9 mouse cellular contexts compared by ENCODE assay signal in the genomic region with DNA sequence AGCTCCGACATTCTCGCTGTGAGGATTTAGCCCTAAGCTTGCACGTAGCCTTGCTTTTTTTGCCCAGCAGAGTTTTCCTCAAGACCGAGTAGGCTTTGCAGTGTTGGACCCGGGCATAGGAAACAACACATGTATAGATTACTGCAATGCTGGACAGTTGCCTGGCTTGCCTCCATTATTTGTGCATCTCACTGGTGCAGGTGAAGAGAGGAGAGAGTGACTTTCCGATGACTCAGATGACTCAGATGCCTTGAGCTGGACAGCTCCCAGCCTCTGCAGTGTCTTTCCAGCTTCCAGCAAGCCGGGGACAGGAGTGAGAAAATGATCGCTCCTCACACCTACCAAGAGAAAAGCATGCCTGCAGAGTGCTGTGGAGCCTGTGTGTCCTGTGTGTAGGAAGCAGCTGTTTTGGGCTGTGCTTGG. TPM values are rescaled to one million over a fixed set of nuclear protein-coding genes. Genes with fewer than 3 reads are reported as not detected.
A peak's percentile ranks its signal among the peaks of the same experiment; 100 is the strongest.
DNase-seq lines count a peak whose midpoint lies in the region; ATAC-seq and TF ChIP-seq lines count a peak whose summit lies in the region.
"Had no signal": no experiment of that assay in that cellular context is flagged by ENCODE, and none has a peak within 500 bp of the region (broad histone marks: within the 10 kb centered on the region; RNA-seq: fewer than 3 reads in every experiment).

No protein-coding gene starts in this region.

- TF ChIP-seq POLR2A in limb, embryonic 14.5 days (IDR thresholded peaks at IDR 0.05; ENCODE audit: borderline replicate concordance, extremely low read depth, insufficient read depth, insufficient read length): no peak

- WGBS in limb, embryonic 11.5 days: 36% methylated on average over 8 of the region's 8 CpGs
- WGBS in limb, embryonic 10.5 days: 31% methylated on average over 8 of the region's 8 CpGs
- 24% methylated on average over 8 of the region's 8 CpGs for WGBS in limb, embryonic 14.5 days
- WGBS in midbrain, postnatal 0 days: 24% methylated on average over 8 of the region's 8 CpGs

- no peaks in the 10 kb centered on the region for H3K36me3 ChIP-seq in limb, embryonic 11.5 days (ENCODE audit: control insufficient read depth, insufficient read depth, low read length)
- no peaks in the 10 kb centered on the region for H3K36me3 ChIP-seq in limb, embryonic 10.5 days
- no peaks in the 10 kb centered on the region for H3K36me3 ChIP-seq in limb, embryonic 14.5 days (ENCODE audit: control insufficient read depth, insufficient read depth, low read length)
- H3K36me3 ChIP-seq in midbrain, postnatal 0 days (ENCODE audit: insufficient read depth, low read length): no peaks in the 10 kb centered on the region

- no peak for ATAC-seq in limb, embryonic 11.5 days (ENCODE audit: insufficient number of reproducible peaks, low FRiP score, low TSS enrichment, low read depth)
- ATAC-seq in limb, embryonic 14.5 days (ENCODE audit: low FRiP score, low read depth): peak; percentile 41; the same call in 1 of the 2 replicates
- ATAC-seq in midbrain, postnatal 0 days (ENCODE audit: low FRiP score): no peak

- H3K9ac ChIP-seq in limb, embryonic 11.5 days (ENCODE audit: low read length): no peak overlapping the region
- no peak overlapping the region for H3K9ac ChIP-seq in limb, embryonic 14.5 days (ENCODE audit: low read depth, low read length, severe bottlenecking)
- no peak overlapping the region for H3K9ac ChIP-seq in midbrain, postnatal 0 days (replicated peaks; ENCODE audit: low read length, poor library complexity, severe bottlenecking)

- H3K27me3 ChIP-seq in limb, embryonic 11.5 days (ENCODE audit: control insufficient read depth, insufficient read depth, low read length): no peaks in the 10 kb centered on the region
- H3K27me3 ChIP-seq in limb, embryonic 10.5 days (ENCODE audit: low read depth, poor library complexity, severe bottlenecking): no peaks in the 10 kb centered on the region
- no peaks in the 10 kb centered on the region for H3K27me3 ChIP-seq in limb, embryonic 14.5 days (ENCODE audit: control insufficient read depth, insufficient read depth, low read length)
- H3K27me3 ChIP-seq in midbrain, postnatal 0 days (ENCODE audit: insufficient read depth, low read length): no peaks in the 10 kb centered on the region

- H3K4me1 ChIP-seq in limb, embryonic 11.5 days (ENCODE audit: control insufficient read depth, insufficient read depth, low read length): 0 out of 2 replicates have a peak, but pooled peaks cover 3% of the 10 kb centered on the region
- H3K4me1 ChIP-seq in limb, embryonic 10.5 days: peaks cover 25% of the 10 kb centered on the region
- H3K4me1 ChIP-seq in limb, embryonic 14.5 days (ENCODE audit: control insufficient read depth, insufficient read depth, low read length): peaks cover 18% of the 10 kb centered on the region
- no peaks in the 10 kb centered on the region for H3K4me1 ChIP-seq in midbrain, postnatal 0 days (ENCODE audit: insufficient read depth, low read length)

- no peak overlapping the region for H3K27ac ChIP-seq in limb, embryonic 11.5 days (replicated peaks; ENCODE audit: low read depth, low read length)
- H3K27ac ChIP-seq in limb, embryonic 10.5 days: no peak overlapping the region
- H3K27ac ChIP-seq in limb, embryonic 14.5 days (replicated peaks; ENCODE audit: low read depth, low read length): no peak overlapping the region
- no peak overlapping the region for H3K27ac ChIP-seq in midbrain, postnatal 0 days (ENCODE audit: low read depth, low read length)

- H3K4me2 ChIP-seq in limb, embryonic 11.5 days (ENCODE audit: low read depth, severe bottlenecking): no peak overlapping the region
- H3K4me2 ChIP-seq in limb, embryonic 14.5 days (replicated peaks; ENCODE audit: low read depth, low read length, severe bottlenecking): no peak overlapping the region
- H3K4me2 ChIP-seq in midbrain, postnatal 0 days (ENCODE audit: low read depth, low read length, poor library complexity, severe bottlenecking): no peak overlapping the region

- H3K9me3 ChIP-seq in limb, embryonic 11.5 days (ENCODE audit: control insufficient read depth, low read length): no peaks in the 10 kb centered on the region
- H3K9me3 ChIP-seq in limb, embryonic 10.5 days (replicated peaks): no peaks in the 10 kb centered on the region
- no peaks in the 10 kb centered on the region for H3K9me3 ChIP-seq in limb, embryonic 14.5 days (ENCODE audit: control insufficient read depth, low read length)
- no peaks in the 10 kb centered on the region for H3K9me3 ChIP-seq in midbrain, postnatal 0 days (ENCODE audit: low read length)
- H3K9me3 ChIP-seq: G1E had no signal

- peak; percentile 66 to 73 for DNase-seq in frontal cortex, adult 2 months (ENCODE audit: extremely low spot score in 1 of 2, low spot score in 1 of 2)
- DNase-seq in frontal cortex, postnatal 14 days (ENCODE audit: low spot score in 2 of 2): no peak
- DNase-seq in limb, embryonic 11.5 days (ENCODE audit: low spot score): peak; percentile 33
- DNase-seq in limb, embryonic 10.5 days (ENCODE audit: low spot score): no peak
- DNase-seq in cerebellum, postnatal 25 days: peak; percentile 70 to 77
- peak; percentile 34 for DNase-seq in limb, embryonic 14.5 days (ENCODE audit: low spot score)
- DNase-seq in midbrain, postnatal 0 days (ENCODE audit: low spot score): no peak
- no peak for DNase-seq in spleen, adult 18-20 months

- no peak for TF ChIP-seq CTCF in midbrain, postnatal 0 days (IDR thresholded peaks at IDR 0.05)

- no peak overlapping the region for H3K4me3 ChIP-seq in limb, embryonic 11.5 days (ENCODE audit: low read depth, low read length)
- H3K4me3 ChIP-seq in limb, embryonic 10.5 days: no peak overlapping the region
- no peak overlapping the region for H3K4me3 ChIP-seq in limb, embryonic 14.5 days (replicated peaks; ENCODE audit: low read length)
- no peak overlapping the region for H3K4me3 ChIP-seq in midbrain, postnatal 0 days (ENCODE audit: low read depth, low read length)

RNA-seq across cellular contexts. Expression of gene Klf9, which starts 21.4 kb away (rescaled TPM):
- 87.8 and 94.2 TPM in 2 replicates for polyA plus RNA-seq in frontal cortex, adult 2 months (2012; rRNA removed)
- polyA plus RNA-seq in limb, embryonic 11.5 days (2014; fragmentation: Nextera tagmentation; extraction: Ambion mirVana): 1.2 and 1.6 TPM in 2 replicates
- 0.74 and 1.3 TPM in 2 replicates for polyA plus RNA-seq in limb, embryonic 10.5 days (2016; fragmentation: Nextera tagmentation; extraction: Ambion mirVana)
- polyA plus RNA-seq in limb, embryonic 14.5 days (2012; rRNA removed): 2.0 and 2.1 TPM in 2 replicates
- polyA plus RNA-seq in limb, embryonic 14.5 days (2014; fragmentation: Nextera tagmentation; extraction: Ambion mirVana): 1.8 and 2.1 TPM in 2 replicates
- 13.8 and 14.7 TPM in 2 replicates for total RNA-seq in midbrain, postnatal 0 days (2014; rRNA removed)
- polyA plus RNA-seq in midbrain, postnatal 0 days (2015; fragmentation: Nextera tagmentation; extraction: Ambion mirVana): 6.3 and 7.4 TPM in 2 replicates

Comparison
In these comparisons a context has a peak if more than half of its experiments do, and no peak if none do; other contexts are left out.
1. DNase-seq: peak in frontal cortex, adult 2 months (2 of 2), limb, embryonic 11.5 days (single experiment), cerebellum, postnatal 25 days (2 of 2) and limb, embryonic 14.5 days (single experiment); none in frontal cortex, postnatal 14 days (0 of 2), limb, embryonic 10.5 days (single experiment), midbrain, postnatal 0 days (single experiment) and spleen, adult 18-20 months (0 of 2).
2. RNA of gene Klf9, which starts 21.4 kb away (polyA plus RNA-seq): 87.8 to 94.2 TPM in frontal cortex, adult 2 months; 6.3 to 7.4 TPM in midbrain, postnatal 0 days, 1.8 to 2.1 TPM in limb, embryonic 14.5 days, 0.74 to 1.3 TPM in limb, embryonic 10.5 days and 1.2 to 1.6 TPM in limb, embryonic 11.5 days; every median in the first group is over 10 times any median in the second.